Mouse (Mus musculus): ENCODE data around the gene Ubald2. TPM values are rescaled to one million over a fixed set of nuclear protein-coding genes. Genes with fewer than 3 reads are reported as not detected.

Gene Ubald2
- 107 TPM for total RNA-seq (2023)

GRCm38 (mm10) chr11:116433356-116434286 is at the start of gene Ubald2:
Ubald2 (plus strand) TSS chr11:116434094.

GRCm38 (mm10) chr11:116412904-116413630 is 20.8 kb upstream of the Ubald2 start, which contains the start of gene Rnf157:
Rnf157 (minus strand) TSS chr11:116413032.

GRCm38 (mm10) chr11:116466141-116466540 is 32.2 kb downstream of the Ubald2 start, which contains the start of gene Qrich2:
Qrich2 (minus strand) TSS chr11:116466241.

Other genes with a start within 250 kb of the Ubald2 start
- 43.3 TPM for gene Ten1, start 235.2 kb upstream of the Ubald2 start, total RNA-seq (2023)
- gene Acox1, start 235.0 kb upstream of the Ubald2 start, total RNA-seq (2023): 24.0 TPM
- 0.44 TPM for gene Evpl, start 196.0 kb upstream of the Ubald2 start, total RNA-seq (2023)
- gene Srp68, start 159.9 kb upstream of the Ubald2 start, total RNA-seq (2023): 67.5 TPM
- not detected for gene Galr2, start 153.2 kb upstream of the Ubald2 start, total RNA-seq (2023)
- 60.6 TPM for gene Exoc7, start 126.9 kb upstream of the Ubald2 start, total RNA-seq (2023)
- not detected for gene Foxj1, start 98.7 kb upstream of the Ubald2 start, total RNA-seq (2023)
- 8.8 TPM for gene Rnf157, start 21.1 kb upstream of the Ubald2 start, total RNA-seq (2023)
- 0.21 TPM for gene Qrich2, start 32.1 kb downstream of the Ubald2 start, total RNA-seq (2023)
- gene Prpsap1, start 60.1 kb downstream of the Ubald2 start, total RNA-seq (2023): 78.4 TPM
- gene Sphk1, start 96.8 kb downstream of the Ubald2 start, total RNA-seq (2023): 0.18 TPM
- 24.5 TPM for gene Ube2o, start 147.4 kb downstream of the Ubald2 start, total RNA-seq (2023)
- gene Aanat, start 152.3 kb downstream of the Ubald2 start, total RNA-seq (2023): not detected
- 19.1 TPM for gene Rhbdf2, start 192.9 kb downstream of the Ubald2 start, total RNA-seq (2023)
- not detected for gene Prcd, start 219.4 kb downstream of the Ubald2 start, total RNA-seq (2023)
- not detected for gene Cygb, start 220.2 kb downstream of the Ubald2 start, total RNA-seq (2023)